Mouse (Mus musculus) retina, postnatal 7 days (tissue): ENCODE results near the gene C1qb.

Experiments
- DNase-seq: peaks from one replicate; pipeline ENCODE4 v3.0.0-alpha.2; 2012; ENCODE audit warnings: low read depth, low spot score

The C1qb gene

DNA sequence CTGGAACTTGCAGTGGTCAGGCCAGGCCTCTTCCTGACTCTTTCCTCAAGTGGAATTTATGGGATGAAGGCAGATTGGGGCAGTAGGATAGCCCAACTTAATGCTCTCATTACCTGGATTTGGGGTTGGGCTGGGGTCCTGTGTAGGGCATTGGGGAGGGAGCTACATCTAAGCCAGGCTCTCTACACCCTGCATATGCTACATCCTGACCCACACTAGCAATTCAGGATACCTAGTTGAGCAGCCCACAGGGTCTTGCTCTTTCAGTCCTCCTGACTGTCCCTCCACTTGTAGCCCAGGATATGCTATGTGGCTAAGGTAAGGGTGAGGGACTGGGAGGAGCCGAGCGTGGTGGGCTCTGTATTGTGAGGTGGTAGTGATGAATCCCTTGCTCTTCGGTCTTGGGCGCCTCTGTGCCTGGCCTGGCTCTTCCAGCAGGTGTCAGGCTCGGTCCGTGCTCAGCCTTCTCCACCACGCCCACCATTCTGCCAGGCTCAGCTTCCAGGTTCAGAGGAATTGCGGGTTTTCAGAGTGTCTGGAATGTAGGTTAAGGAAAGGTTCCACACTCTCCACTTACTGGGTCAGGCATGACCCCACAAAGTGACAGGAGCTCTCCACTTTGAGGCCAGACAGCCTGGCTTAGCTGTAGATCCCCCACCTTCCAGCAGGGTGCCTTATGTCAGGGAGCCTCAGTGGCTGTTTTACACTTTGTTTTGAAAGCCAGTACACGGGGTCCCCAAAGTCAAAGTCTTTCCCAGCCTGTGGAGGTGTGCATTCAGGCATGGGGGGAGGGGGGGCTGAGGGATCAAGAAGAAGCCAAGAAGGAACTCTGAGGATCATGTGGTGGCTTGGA is 7.9 kb upstream of the C1qb start:
- peak; percentile 56 for DNase-seq

DNA sequence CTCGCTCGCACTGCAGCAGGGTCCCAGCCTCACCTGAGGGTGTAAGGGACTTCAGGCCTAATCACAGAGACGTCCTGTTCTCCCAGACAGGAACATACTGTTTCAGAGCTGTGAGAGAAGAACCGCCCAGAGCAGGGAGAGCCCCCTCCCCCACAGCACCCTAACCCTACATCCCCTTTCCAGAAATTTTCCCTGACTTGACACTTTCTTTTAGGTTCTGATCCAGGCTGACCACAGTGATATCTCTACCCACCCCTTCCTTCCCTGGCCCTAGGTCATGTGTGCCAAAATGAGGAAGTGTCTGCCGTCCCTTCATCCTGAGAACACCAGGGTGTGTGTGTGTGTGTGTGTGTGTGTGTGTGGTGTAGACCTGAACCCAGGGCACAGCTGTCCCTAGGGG is 6.8 kb upstream of the C1qb start, which contains the start of gene C1qc:
Gene C1qc, minus strand, starts transcription at position 255 of the 400 bp plus-strand sequence.
- DNase-seq: no peak

DNA sequence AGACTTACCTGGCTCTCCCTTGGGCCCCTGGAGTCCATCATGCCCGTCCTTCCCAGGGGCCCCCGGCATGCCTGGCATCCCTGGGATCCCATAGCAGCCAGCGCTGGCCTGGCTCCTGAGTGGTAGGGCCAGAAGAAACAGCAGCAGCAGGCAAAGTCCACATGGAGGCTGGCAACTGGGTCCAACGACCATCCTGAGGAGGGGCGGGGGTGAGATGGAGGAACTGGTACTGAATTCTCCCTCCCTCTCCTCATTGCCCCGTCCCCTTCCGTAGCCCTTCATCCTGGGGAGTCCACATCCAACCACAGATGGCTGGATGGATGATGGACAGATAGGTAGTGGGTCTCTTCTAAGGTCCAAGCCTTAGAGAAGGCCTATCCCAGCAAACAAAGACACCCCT is 6.4 kb upstream of the C1qb start:
- DNase-seq: no peak

DNA sequence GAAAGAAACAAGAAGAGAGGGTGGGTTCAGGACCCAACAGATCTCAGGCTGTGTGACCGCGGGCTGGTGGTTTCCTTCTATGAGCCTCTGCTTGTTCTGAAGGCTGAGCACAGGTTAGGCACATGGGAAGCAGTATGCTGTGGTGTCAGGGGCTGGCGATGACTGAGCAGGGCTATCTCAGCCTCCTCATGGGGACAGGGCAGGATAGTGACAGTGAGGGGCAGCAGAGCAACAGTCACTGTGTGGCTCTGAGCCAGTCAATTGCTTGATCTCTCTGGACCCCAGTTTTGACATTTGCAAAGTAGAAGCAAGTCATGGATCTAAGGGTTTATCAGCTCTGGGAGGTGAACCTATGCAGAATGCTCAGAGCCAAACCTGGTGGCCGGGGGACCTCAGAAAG is 5.1 kb upstream of the C1qb start:
- DNase-seq: no peak

GRCm38 (mm10) chr4:136889981-136890380 is 4.0 kb upstream of the C1qb start:
- no peak for DNase-seq

- DNase-seq: no peak
These were observed 1.7 kb upstream of the C1qb start for GRCm38 (mm10) chr4:136887714-136888113.

DNA sequence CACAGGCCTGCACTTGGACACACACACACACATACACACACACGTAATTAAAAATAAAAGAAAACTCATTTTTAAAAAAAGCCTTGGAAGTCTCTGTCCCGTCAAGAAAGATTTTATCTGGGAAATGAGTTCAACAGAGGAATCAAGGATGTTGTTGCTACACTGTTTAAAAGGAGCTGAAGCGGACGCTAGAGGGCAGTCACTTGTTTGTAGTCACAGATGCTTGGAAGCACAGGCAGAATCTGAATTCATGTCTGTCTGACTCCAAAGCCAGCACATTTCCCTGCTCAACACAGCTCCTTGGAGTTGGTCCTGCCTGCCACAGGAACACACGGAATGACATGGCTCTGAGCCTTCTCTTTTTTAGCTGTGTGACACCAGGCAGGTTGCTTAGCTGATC is 7.4 kb downstream of the C1qb start:
- DNase-seq: no peak

DNA sequence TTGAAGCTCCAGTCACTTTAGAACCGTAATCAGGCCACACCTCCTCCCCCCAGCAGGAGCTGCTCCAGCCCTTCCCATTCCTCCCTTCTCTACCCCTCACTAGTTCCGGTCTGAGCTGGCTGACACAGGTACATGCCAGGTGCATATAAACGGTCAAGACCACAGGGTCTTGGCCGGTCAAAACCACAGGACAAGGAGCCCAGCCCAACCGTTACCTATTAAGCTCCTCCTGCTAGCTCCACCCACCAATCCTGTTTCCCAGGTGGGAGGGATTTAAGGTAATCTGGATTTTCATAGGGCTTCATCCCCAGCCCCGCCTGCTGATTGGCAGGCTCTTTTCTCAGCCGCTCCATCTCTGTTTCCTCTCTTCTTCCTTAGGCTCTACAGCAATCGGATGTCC is 7.8 kb downstream of the C1qb start:
- no peak for DNase-seq

- DNase-seq: peak; percentile 72
These were observed 9.0 kb downstream of the C1qb start for GRCm38 (mm10) chr4:136876971-136877370.

- no peak for DNase-seq
These were observed 11.0 kb downstream of the C1qb start for GRCm38 (mm10) chr4:136875012-136875411.

GRCm38 (mm10) chr4:136868371-136868770 is 17.6 kb downstream of the C1qb start:
- no peak for DNase-seq

DNA sequence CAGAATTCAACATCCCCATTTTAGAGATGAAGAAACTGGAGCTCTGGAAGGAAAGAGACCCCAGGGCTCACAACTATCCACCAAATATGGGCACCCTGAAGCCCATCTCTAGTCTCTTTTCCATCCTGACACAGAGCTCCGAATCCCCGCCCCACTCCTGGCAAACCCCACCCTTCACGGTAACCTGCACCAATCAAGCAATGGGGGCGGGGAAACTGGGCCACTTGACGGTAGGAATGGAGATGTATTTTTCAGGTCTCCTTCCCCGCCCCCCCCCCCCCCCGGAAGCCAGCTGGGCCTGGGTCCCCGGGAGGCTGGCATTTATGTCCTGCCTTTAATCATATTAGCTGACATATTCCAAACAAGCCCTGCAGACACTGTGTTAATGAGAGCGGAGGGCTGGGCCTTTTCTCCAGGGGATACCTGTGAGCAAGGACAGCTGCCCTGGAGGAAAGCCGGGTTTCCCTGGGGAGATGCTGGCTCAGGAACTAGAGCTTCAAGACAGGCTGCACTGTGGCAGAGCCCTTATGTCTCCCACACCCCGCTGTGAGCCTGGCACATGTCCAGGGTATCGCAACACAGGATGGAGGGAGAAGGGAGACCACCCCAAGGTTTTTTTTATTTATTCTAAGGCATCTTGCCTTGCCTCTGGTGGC is 18.2 kb downstream of the C1qb start:
- no peak for DNase-seq

GRCm38 (mm10) chr4:136865531-136865930 is 20.5 kb downstream of the C1qb start:
- no peak for DNase-seq

GRCm38 (mm10) chr4:136864751-136865470 is 21.1 kb downstream of the C1qb start:
- DNase-seq: no peak

GRCm38 (mm10) chr4:136863517-136863916 is 22.5 kb downstream of the C1qb start:
- DNase-seq: no peak

GRCm38 (mm10) chr4:136862411-136862810 is 23.6 kb downstream of the C1qb start:
- DNase-seq: no peak

DNA sequence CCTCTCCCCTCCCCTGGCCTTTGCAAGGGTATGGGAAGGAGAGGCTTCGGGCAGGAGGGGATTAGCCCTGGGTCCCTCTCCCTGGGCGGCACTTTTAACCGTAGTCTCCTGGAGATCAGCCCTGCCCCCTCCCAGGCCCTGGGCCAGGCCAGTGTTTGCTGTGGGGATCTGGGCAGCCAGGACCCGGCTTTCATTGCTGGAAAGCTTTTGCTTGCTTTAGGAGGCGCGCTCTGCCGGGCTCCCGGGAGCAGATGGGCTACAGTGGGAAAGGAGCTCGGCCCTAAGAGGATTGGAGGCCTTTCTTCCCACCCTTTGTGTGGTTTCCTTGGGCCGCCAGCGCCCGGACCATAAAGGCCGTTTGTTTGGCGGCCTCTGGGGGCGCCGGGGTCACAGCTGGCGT is 24.2 kb downstream of the C1qb start:
- peak; percentile 71 for DNase-seq

- DNase-seq: no peak
These were observed 26.0 kb downstream of the C1qb start for GRCm38 (mm10) chr4:136860022-136860421.

- no peak for DNase-seq
These were observed 30.9 kb downstream of the C1qb start for GRCm38 (mm10) chr4:136855081-136855480.

DNA sequence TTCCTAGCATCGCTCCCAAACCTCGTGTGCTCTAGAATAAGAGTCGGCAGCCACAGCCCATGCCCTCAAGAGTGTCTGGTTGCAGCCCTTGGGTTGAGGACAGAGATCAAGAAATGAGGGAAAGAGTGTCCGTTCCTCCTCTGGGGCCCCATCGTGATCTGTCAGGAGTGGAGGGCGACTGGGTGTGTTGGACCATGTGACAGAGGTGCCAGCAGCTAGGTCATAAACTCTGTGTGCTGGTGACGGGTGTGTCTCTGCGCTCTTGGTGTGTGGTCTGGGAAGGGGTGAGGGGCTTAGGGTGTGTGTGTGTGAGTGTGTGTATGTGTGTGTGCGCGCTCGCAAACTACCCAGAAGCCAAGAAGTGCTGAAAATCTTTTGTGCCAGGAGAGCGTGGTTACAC is 33.0 kb downstream of the C1qb start:
- DNase-seq: no peak

GRCm38 (mm10) chr4:136852119-136852518 is 33.9 kb downstream of the C1qb start:
- DNase-seq: no peak

DNA sequence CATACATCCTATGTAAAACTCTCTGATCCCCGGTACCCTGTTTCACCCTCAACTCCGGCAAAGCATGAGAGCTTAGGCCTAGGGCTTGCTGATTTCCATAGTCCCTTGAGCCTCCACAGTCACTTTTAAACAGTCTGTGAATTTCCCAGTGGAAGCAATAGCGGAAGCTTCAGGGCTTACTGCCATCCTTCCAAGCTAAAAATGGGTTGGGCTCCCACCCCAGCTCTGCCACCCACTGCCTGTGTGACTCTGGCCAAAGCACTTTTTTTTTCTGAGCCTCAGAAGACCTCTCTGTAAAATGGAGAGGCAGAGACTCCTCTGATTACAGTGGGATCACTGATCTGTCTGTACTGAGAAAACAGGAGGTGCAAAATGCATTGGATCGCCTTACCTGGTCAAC is 37.4 kb downstream of the C1qb start:
- no peak for DNase-seq
